Mouse (Mus musculus) megakaryocyte progenitor cell, adult 5-6 weeks (primary cell): ENCODE results near the gene Ric8a. TPM values are rescaled to one million over a fixed set of nuclear protein-coding genes. Genes with fewer than 3 reads are reported as not detected.

Experiments used
- ATAC-seq: replicated peaks from 2 replicates; pipeline ENCODE4 v1.8.0; 2016; ENCODE audit warnings: mild to moderate bottlenecking, moderate TSS enrichment, inconsistent platforms; ENCODE audit not compliant: poor library complexity
- total RNA-seq, 2 experiments: library from RNA; stranded (forward) in 1 of 2; stranded (reverse) in 1 of 2; fragments of 157-497, 149-512 nt in 1 of 2; fragments of 200-1000 nt in 1 of 2; gene quantifications; 2 replicates each; pipeline versions ENCODE4 v1.2.3 to v1.2.4; 2015 to 2017

The Ric8a gene
- 26.0 and 38.2 TPM in 2 replicates for total RNA-seq (2015)
- 24.4 and 27.3 TPM in 2 replicates for total RNA-seq (2017)

DNA sequence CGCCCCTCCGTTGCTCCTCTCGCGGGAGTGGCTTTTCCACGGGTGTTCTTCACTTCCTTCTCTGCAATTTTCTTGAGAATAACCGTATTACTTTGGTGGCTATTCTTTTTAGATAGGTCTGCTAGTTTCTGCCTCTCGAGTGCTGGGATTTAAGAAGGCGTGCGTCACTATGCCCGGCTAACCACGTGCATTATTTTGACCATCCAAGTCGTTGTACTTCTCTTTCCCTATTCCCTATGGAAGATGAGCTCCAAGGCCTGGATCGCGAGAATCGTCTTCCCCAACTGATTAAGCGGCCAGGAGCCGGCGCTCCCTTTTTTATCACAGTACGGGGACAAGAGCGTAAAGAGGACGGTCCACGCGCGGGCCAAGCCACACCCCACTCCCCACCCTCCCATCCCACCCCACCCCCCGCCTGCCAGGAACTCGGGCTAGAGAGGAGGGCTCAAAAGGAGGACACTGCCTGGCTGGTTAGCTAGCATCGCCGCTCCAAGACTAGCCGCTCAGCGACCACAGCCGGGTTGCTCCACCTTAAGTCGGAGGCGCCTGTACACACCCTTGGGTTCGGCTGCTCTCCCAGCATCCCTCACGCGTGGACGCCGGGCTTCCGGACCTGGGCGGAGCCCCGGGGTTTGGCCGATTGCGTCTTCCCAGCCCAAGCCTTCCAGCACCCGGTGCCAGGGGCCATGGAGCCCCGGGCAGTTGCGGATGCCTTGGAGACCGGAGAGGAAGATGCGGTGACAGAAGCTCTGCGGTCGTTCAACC is at the start of gene Ric8a:
Ric8a (plus strand) TSS at position 173 of the 765 bp plus-strand sequence.
- peak; percentile 59 for ATAC-seq

GRCm38 (mm10) chr7:140810496-140810895 is 46.3 kb upstream of the Ric8a start:
- ATAC-seq: peak; percentile 45; the same call in 1 of the 2 replicates

- no peak for ATAC-seq
These were observed 45.0 kb upstream of the Ric8a start for GRCm38 (mm10) chr7:140811714-140812113.

DNA sequence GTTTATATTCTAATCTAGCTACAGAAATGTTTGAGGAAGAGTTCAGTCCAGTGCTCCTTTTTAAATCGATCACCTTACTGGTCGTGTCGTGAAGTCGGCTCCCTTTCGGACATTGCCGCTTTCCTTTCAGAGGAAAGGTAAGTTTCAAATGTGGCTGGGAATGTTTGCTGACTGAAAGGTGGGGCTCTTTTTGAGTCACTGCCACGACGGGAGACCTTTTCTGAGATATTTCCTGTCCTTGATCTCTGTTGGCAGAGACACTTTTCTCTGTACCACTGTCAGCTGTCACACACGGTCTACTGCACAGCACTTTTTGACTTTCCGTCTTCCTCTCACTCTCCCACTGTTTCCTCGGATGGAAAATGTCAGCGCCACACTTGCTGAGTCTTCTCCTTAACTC is 43.9 kb upstream of the Ric8a start:
- no peak for ATAC-seq

- ATAC-seq: no peak
These were observed 36.6 kb upstream of the Ric8a start for GRCm38 (mm10) chr7:140820173-140820572.

GRCm38 (mm10) chr7:140821305-140821652 is 35.5 kb upstream of the Ric8a start:
- no peak for ATAC-seq

GRCm38 (mm10) chr7:140821653-140822329 is 35.0 kb upstream of the Ric8a start, which contains the start of gene Zfp941:
Zfp941 (minus strand) TSS chr7:140822178.
- ATAC-seq: peak; percentile 95

- ATAC-seq: no peak
These were observed 34.0 kb upstream of the Ric8a start for GRCm38 (mm10) chr7:140822731-140823130.

DNA sequence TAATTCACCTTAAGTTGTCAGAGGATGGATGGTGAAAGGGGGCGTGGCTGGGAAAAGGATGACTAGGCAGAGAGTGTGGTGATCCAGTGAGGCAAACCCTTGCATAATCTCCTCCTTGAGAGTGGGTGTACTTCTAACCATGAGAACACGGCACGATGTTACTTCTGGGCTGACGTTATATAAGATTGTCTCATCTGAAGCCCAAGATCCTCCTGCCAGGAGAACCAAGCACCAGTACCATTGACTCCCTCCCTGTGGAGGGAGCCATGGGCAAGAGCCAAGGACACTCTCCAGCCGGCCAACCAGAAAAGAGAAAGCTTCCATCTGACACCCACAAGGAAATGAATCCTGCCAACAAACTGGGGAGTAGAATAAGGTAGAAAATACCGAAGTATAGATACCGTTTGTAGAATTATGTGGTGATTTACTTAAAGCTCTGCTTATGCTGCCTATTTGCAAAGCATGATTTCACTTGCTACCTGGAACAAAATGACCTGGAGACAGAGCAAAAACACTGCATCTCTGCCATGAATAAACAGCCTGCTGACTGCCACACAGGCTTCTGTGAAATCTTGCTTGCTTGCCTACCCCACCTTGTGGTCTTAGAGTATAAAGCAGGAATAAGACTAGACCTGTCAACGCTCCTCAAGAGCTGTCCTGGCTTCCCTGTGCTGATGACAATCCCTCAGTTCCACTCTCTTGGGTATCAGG is 28.4 kb upstream of the Ric8a start:
- peak; percentile 89 for ATAC-seq

DNA sequence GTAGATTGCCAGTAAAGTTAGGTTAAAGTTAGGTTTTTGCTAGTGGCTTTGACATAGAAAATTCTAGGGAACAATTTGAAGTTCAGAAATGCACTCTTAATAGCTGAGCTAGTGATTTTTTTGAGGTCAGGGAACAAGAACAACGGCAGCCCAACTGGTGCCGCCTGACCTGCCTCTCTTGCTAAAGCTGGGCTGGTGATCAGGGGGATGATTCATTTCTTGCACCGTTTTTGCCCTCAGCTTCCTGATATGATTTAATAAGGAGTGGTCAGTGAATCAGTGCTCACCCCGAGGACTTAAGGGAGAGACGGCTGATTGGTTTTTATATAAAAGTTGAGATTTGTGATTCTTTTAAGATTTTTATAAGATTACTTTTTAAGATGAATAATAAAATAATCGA is 25.3 kb upstream of the Ric8a start:
- no peak for ATAC-seq

GRCm38 (mm10) chr7:140833341-140833740 is 23.4 kb upstream of the Ric8a start:
- no peak for ATAC-seq

- ATAC-seq: no peak
These were observed 21.6 kb upstream of the Ric8a start, which contains the start of gene Urah for GRCm38 (mm10) chr7:140834968-140835757. Urah (plus strand) TSS chr7:140835018.

GRCm38 (mm10) chr7:140835758-140836087 is 21.0 kb upstream of the Ric8a start:
- no peak for ATAC-seq

GRCm38 (mm10) chr7:140836243-140837115 is 20.3 kb upstream of the Ric8a start:
- ATAC-seq: no peak

DNA sequence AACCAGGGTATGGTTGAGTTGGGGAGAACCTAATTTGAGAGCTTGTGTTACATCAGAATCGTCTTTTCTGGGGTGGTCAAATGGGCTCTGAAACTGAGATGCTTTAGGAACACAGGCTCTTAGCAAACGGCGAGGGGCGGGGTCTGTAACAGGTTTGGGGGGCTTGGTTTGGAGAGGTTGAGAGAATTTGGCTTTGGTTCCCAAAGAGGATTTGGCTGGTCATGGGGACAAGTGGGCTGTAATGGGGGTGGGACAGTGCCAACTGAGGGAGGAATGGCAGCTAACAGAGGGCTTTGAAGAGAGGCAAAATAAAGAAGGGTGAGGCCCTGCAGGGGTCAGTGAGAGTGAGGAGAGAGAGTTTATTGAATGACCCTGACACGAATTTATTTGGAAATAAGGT is 17.2 kb upstream of the Ric8a start:
- ATAC-seq: no peak

GRCm38 (mm10) chr7:140840750-140841735 is 15.7 kb upstream of the Ric8a start:
- ATAC-seq: no peak

DNA sequence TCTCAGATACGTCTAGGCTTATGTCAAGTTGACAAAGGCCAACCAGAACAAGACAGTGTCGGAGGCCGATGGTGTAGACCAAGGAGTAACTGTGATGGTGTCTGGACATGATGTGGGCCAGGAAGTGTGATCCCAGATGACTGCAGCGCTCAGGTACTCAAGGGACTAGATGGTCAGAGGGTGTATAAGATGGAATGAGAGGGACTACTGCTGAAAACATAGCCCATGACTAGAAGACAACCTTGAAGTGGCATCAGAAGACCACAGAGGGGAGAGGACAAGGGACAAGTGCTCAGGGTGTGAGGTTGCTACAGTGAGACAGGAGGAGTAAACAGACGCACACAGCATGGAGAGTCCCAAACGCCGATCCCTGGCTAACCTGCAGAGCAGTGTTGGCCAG is 13.0 kb upstream of the Ric8a start:
- ATAC-seq: no peak

- peak; percentile 96 for ATAC-seq
These were observed 11.7 kb upstream of the Ric8a start, which contains the start of gene Scgb1c1 for GRCm38 (mm10) chr7:140844905-140845665. Scgb1c1 (plus strand) TSS chr7:140845547.
